Comparison of ENCODE assay signal across 27 mouse cellular contexts in genomic region chr12:49758391-49758790, GRCm38 (mm10).
A peak's percentile ranks its signal among the peaks of the same experiment; 100 is the strongest.
DNase-seq lines count a peak whose midpoint lies in the region; ATAC-seq lines count a peak whose summit lies in the region.
"Had no signal": no experiment of that assay in that cellular context is flagged by ENCODE, and none has a peak within 500 bp of the region (broad histone marks: within the 10 kb centered on the region; RNA-seq: fewer than 3 reads in every experiment).

No protein-coding gene starts in this region.

- no peaks in the 10 kb centered on the region for H3K36me3 ChIP-seq in forebrain, embryonic 16.5 days (ENCODE audit: control insufficient read depth, insufficient read depth)
- no peaks in the 10 kb centered on the region for H3K36me3 ChIP-seq in kidney, embryonic 14.5 days (ENCODE audit: control insufficient read depth, insufficient read depth, low read length)
- H3K36me3 ChIP-seq in hindbrain, embryonic 10.5 days, result no peaks in the 10 kb centered on the region
- H3K36me3 ChIP-seq: embryonic facial prominence, embryonic 15.5 days; limb, embryonic 10.5 days; liver, embryonic 15.5 days; lung, embryonic 15.5 days; neural tube, embryonic 13.5 days had no signal

- peak; percentile 21 for DNase-seq in layer of hippocampus, adult 11-12 months (ENCODE audit: low spot score)
- DNase-seq in layer of hippocampus, adult 9-10 months (ENCODE audit: low spot score), result no peak
- DNase-seq in brain, adult 2 months (ENCODE audit: low read depth, low spot score), result peak; percentile 43
- peak; percentile 17 for DNase-seq in right cerebral cortex, postnatal 25 days
- DNase-seq in hindbrain, embryonic 10.5 days (ENCODE audit: low spot score), result no peak
- DNase-seq: adrenal gland, adult 8-10 months; cerebellum, adult 9-10 months; gastrocnemius, adult 2 months; kidney, adult 18-20 months; liver; lung, postnatal 36 days; midbrain, embryonic 14.5 days; retina, postnatal 1 day; thymus, adult 18-20 months; thymus, postnatal 36 days had no signal

- ATAC-seq in forebrain, embryonic 16.5 days, result peak; percentile 88
- no peak for ATAC-seq in kidney, embryonic 14.5 days (ENCODE audit: low FRiP score, low TSS enrichment)
- ATAC-seq: inflammation-experienced regulatory T-cells, adult 6 months had no signal

- no peak overlapping the region for H3K9ac ChIP-seq in forebrain, embryonic 16.5 days (replicated peaks; ENCODE audit: low read depth, low read length)
- H3K9ac ChIP-seq in kidney, embryonic 14.5 days (ENCODE audit: low read depth, low read length), result no peak overlapping the region
- H3K9ac ChIP-seq: embryonic facial prominence, embryonic 15.5 days; hindbrain, embryonic 14.5 days; liver, embryonic 15.5 days; lung, embryonic 15.5 days; neural tube, embryonic 13.5 days had no signal

- H3K4me3 ChIP-seq in forebrain, embryonic 16.5 days (replicated peaks; ENCODE audit: low read length), result no peak overlapping the region
- no peak overlapping the region for H3K4me3 ChIP-seq in kidney, embryonic 14.5 days (ENCODE audit: low read length)
- no peak overlapping the region for H3K4me3 ChIP-seq in hindbrain, embryonic 10.5 days
- H3K4me3 ChIP-seq: embryonic facial prominence, embryonic 15.5 days; gastrocnemius, adult 2 months; left cerebral cortex, adult 2 months; limb, embryonic 10.5 days; liver, embryonic 15.5 days; lung, embryonic 15.5 days; megakaryocyte, embryonic 14.5 days; neural tube, embryonic 13.5 days had no signal

- H3K27ac ChIP-seq in forebrain, embryonic 16.5 days (ENCODE audit: low read length), result peak overlapping the region; percentile 71; the same call in 1 of the 2 replicates
- no peak overlapping the region for H3K27ac ChIP-seq in kidney, embryonic 14.5 days (ENCODE audit: low read depth, low read length)
- H3K27ac ChIP-seq in hindbrain, embryonic 10.5 days, result no peak overlapping the region
- H3K27ac ChIP-seq: embryonic facial prominence, embryonic 15.5 days; gastrocnemius, adult 2 months; hindbrain, embryonic 14.5 days; kidney, postnatal 0 days; left cerebral cortex, adult 2 months; limb, embryonic 10.5 days; liver, embryonic 15.5 days; lung, embryonic 15.5 days; neural tube, embryonic 13.5 days had no signal

- H3K4me2 ChIP-seq in forebrain, embryonic 16.5 days (ENCODE audit: low read length), result no peak overlapping the region
- no peak overlapping the region for H3K4me2 ChIP-seq in kidney, embryonic 14.5 days (replicated peaks; ENCODE audit: low read depth, low read length)
- H3K4me2 ChIP-seq: embryonic facial prominence, embryonic 15.5 days; hindbrain, embryonic 14.5 days; liver, embryonic 15.5 days; lung, embryonic 15.5 days; neural tube, embryonic 13.5 days had no signal

- H3K9me3 ChIP-seq in forebrain, embryonic 16.5 days (ENCODE audit: control insufficient read depth, low read length), result no peaks in the 10 kb centered on the region
- H3K9me3 ChIP-seq in kidney, embryonic 14.5 days (ENCODE audit: control insufficient read depth, low read length), result no peaks in the 10 kb centered on the region
- H3K9me3 ChIP-seq in hindbrain, embryonic 10.5 days, result no peaks in the 10 kb centered on the region
- H3K9me3 ChIP-seq: embryonic facial prominence, embryonic 15.5 days; limb, embryonic 10.5 days; liver, embryonic 15.5 days; lung, embryonic 15.5 days; megakaryocyte, embryonic 14.5 days; neural tube, embryonic 13.5 days had no signal

- H3K4me1 ChIP-seq in forebrain, embryonic 16.5 days (replicated peaks; ENCODE audit: control insufficient read depth, insufficient read depth, low read length), result no peaks in the 10 kb centered on the region
- H3K4me1 ChIP-seq in kidney, embryonic 14.5 days (ENCODE audit: control insufficient read depth, insufficient read depth, low read length), result no peaks in the 10 kb centered on the region
- H3K4me1 ChIP-seq in hindbrain, embryonic 10.5 days (replicated peaks), result no peaks in the 10 kb centered on the region
- H3K4me1 ChIP-seq: embryonic facial prominence, embryonic 15.5 days; limb, embryonic 10.5 days; liver, embryonic 15.5 days; lung, embryonic 15.5 days; megakaryocyte, embryonic 14.5 days; neural tube, embryonic 13.5 days had no signal

- 55% methylated on average over 4 of the region's 4 CpGs for WGBS in forebrain, embryonic 16.5 days
- 82% methylated on average over 4 of the region's 4 CpGs for WGBS in kidney, embryonic 14.5 days
- WGBS in hindbrain, embryonic 10.5 days, result 90% methylated on average over 4 of the region's 4 CpGs

- no peaks in the 10 kb centered on the region for H3K27me3 ChIP-seq in forebrain, embryonic 16.5 days (replicated peaks; ENCODE audit: control insufficient read depth, insufficient read depth, low read length)
- H3K27me3 ChIP-seq in kidney, embryonic 14.5 days (ENCODE audit: control insufficient read depth, insufficient read depth, low read length), result no peaks in the 10 kb centered on the region
- no peaks in the 10 kb centered on the region for H3K27me3 ChIP-seq in hindbrain, embryonic 10.5 days (ENCODE audit: insufficient read depth, poor library complexity, severe bottlenecking)
- H3K27me3 ChIP-seq: embryonic facial prominence, embryonic 15.5 days; liver, embryonic 15.5 days; lung, embryonic 15.5 days; megakaryocyte, embryonic 14.5 days; neural tube, embryonic 13.5 days had no signal

Comparison
In these comparisons a context has a peak if more than half of its experiments do, and no peak if none do; other contexts are left out.
1. DNase-seq: peak in layer of hippocampus, adult 11-12 months (single experiment), brain, adult 2 months (single experiment) and right cerebral cortex, postnatal 25 days (single experiment); none in layer of hippocampus, adult 9-10 months (single experiment) and hindbrain, embryonic 10.5 days (single experiment).